Mouse (Mus musculus) midbrain, embryonic 16.5 days (tissue): ENCODE data around the gene Smcr8. TPM values are rescaled to one million over a fixed set of nuclear protein-coding genes. Genes with fewer than 3 reads are reported as not detected.

Source experiments
- ATAC-seq: fragments of 200-750 bp; cut with Nextera tagmentation; 2 replicates; pipeline ENCODE4 v1.8.0; 2017; ENCODE audit warnings: moderate TSS enrichment
- H3K27ac ChIP-seq: fragments of 300-500 bp; sonication (generic); 2 replicates; pipeline ENCODE4 v1.5.1; 2014; ENCODE audit warnings: mild to moderate bottlenecking, low read length, mixed read lengths
- H3K27me3 ChIP-seq: fragments of 300-500 bp; sonication (generic); 2 replicates; pipeline ENCODE4 v1.6.1; 2014; ENCODE audit warnings: low read depth, low read length, mixed read lengths; ENCODE audit not compliant: control insufficient read depth, insufficient read depth
- H3K36me3 ChIP-seq: fragments of 300-500 bp; sonication (generic); 2 replicates; pipeline ENCODE4 v1.6.1; 2014; ENCODE audit warnings: mild to moderate bottlenecking, low read length, moderate library complexity, mixed read lengths; ENCODE audit not compliant: control insufficient read depth, insufficient read depth
- H3K4me1 ChIP-seq: fragments of 300-500 bp; sonication (generic); 2 replicates; pipeline ENCODE4 v1.6.1; 2014; ENCODE audit warnings: mild to moderate bottlenecking, low read length, mixed read lengths; ENCODE audit not compliant: control insufficient read depth, insufficient read depth
- H3K4me2 ChIP-seq: fragments of 300-500 bp; sonication (generic); 2 replicates; pipeline ENCODE4 v1.6.1; 2014; ENCODE audit warnings: mild to moderate bottlenecking, low read length, mixed read lengths
- H3K4me3 ChIP-seq: fragments of 300-500 bp; sonication (generic); 2 replicates; pipeline ENCODE4 v1.5.1; 2014; ENCODE audit warnings: low read depth, mild to moderate bottlenecking, low read length, moderate library complexity, mixed read lengths
- H3K9ac ChIP-seq: fragments of 300-500 bp; sonication (generic); 2 replicates; pipeline ENCODE4 v1.6.1; 2014; ENCODE audit warnings: low read depth, low read length, mixed read lengths
- H3K9me3 ChIP-seq: fragments of 300-500 bp; sonication (generic); replicated peaks from 2 replicates; pipeline ENCODE4 v1.6.1; 2014; ENCODE audit warnings: mild to moderate bottlenecking, low read length, mixed read lengths; ENCODE audit not compliant: control insufficient read depth, poor library complexity, severe bottlenecking
- WGBS: fragments of 180-500 bp; shearing (Covaris S2); extraction: QIAGEN DNeasy Blood & Tissue Kit; methylation state at CpG from one replicate; pipeline ENCODE4 v1.1.7; 2014; 5-methylcytosine and 5-hydroxymethylcytosine counted together
- polyA plus RNA-seq: library from polyadenylated mRNA; unstranded; fragments of >200 nt; fragmentation: Nextera tagmentation; extraction: Ambion mirVana; gene quantifications from 2 replicates; pipeline ENCODE4 v1.2.1, GENCODE M21; 2015

The Smcr8 gene
- polyA plus RNA-seq, 1 experiment from 2014 or later = 6.0 TPM

DNA sequence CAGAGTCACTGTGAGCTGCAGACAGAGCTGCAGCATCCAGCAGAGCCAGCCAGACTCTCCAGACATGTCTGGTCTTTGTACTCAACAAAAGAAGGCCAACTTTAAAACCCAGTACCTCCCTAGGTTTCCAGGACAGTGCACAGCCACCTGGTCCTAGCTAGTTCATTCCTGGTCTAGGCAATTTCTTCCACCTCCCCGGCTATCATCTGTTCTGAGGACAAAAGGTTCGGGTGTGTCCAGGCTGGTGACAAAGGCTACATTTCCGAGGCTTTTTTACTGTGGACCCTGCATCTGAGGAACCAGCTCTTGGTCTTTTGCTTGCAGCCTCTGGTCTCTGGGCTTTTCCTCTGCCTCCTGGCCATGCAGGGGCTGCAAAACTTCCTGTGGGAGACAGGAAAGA lies 37.0 kb upstream of the Smcr8 start:
- Histone ChIP-seq H3K4me2 (no peak overlapping the region), H3K9ac (no peak overlapping the region), H3K36me3 (peaks cover 29% of the 10 kb centered on the region), H3K27ac (no peak overlapping the region), H3K4me1 (no peaks in the 10 kb centered on the region), H3K9me3 (no peaks in the 10 kb centered on the region), H3K4me3 (no peak overlapping the region), H3K27me3 (no peaks in the 10 kb centered on the region)
- ATAC-seq = no peak
- 86% methylated on average over 3 of the region's 3 CpGs for WGBS

- WGBS = 97% methylated on average over 7 of the region's 7 CpGs
- Histone ChIP-seq H3K4me1 (no peaks in the 10 kb centered on the region), H3K27me3 (no peaks in the 10 kb centered on the region), H3K36me3 (peaks cover 29% of the 10 kb centered on the region), H3K9me3 (no peaks in the 10 kb centered on the region), H3K4me3 (no peak overlapping the region), H3K27ac (no peak overlapping the region), H3K4me2 (no peak overlapping the region), H3K9ac (no peak overlapping the region)
- ATAC-seq = no peak
Observed at GRCm38 (mm10) chr11:60755570-60755969, 21.8 kb upstream of the Smcr8 start.

GRCm38 (mm10) chr11:60761681-60762080 lies 15.6 kb upstream of the Smcr8 start:
- H3K9ac ChIP-seq = no peak overlapping the region
- peaks cover 10% of the 10 kb centered on the region for H3K36me3 ChIP-seq
- H3K4me2 ChIP-seq = no peak overlapping the region
- H3K27me3 ChIP-seq = no peaks in the 10 kb centered on the region
- H3K27ac ChIP-seq = no peak overlapping the region
- ATAC-seq = no peak
- H3K4me1 ChIP-seq = no peaks in the 10 kb centered on the region
- H3K4me3 ChIP-seq = no peak overlapping the region
- H3K9me3 ChIP-seq = no peaks in the 10 kb centered on the region
- 88% methylated on average over 3 of the region's 3 CpGs for WGBS

GRCm38 (mm10) chr11:60766969-60767368 lies 10.4 kb upstream of the Smcr8 start:
- Histone ChIP-seq H3K9me3 (no peaks in the 10 kb centered on the region), H3K27ac (no peak overlapping the region), H3K36me3 (peaks cover under 1% of the 10 kb centered on the region; the same call in 1 of the 2 replicates), H3K4me2 (no peak overlapping the region), H3K27me3 (no peaks in the 10 kb centered on the region), H3K9ac (no peak overlapping the region), H3K4me3 (no peak overlapping the region), H3K4me1 (no peaks in the 10 kb centered on the region)
- 86% methylated on average over 4 of the region's 4 CpGs for WGBS
- ATAC-seq = no peak

DNA sequence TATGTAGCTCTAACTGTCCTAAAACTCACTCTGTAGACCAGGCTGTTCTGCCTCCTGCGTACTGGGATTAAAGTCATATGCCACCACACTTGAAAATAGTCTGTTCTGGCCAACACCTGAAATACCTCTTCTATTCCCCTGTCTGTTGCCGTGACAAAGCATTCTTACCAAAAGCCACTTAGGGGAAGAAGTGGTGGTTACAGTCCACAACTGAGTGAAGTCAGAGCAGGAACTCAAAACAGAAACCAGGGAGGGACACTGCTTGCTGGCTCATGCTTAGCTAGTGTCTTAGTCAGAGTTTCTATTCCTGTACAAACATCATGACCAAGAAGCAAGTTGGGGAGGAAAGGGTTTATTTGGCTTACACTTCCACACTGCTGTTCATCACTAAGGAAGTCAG lies 8.0 kb upstream of the Smcr8 start:
- Histone ChIP-seq H3K4me2 (no peak overlapping the region), H3K9ac (no peak overlapping the region), H3K4me3 (no peak overlapping the region), H3K36me3 (no peaks in the 10 kb centered on the region), H3K9me3 (no peaks in the 10 kb centered on the region), H3K27me3 (no peaks in the 10 kb centered on the region), H3K27ac (no peak overlapping the region), H3K4me1 (0 out of 2 replicates have a peak, but pooled peaks cover 1% of the 10 kb centered on the region)
- WGBS = 91% methylated on average over 2 of the region's 2 CpGs
- no peak for ATAC-seq

GRCm38 (mm10) chr11:60770776-60771175 lies 6.5 kb upstream of the Smcr8 start:
- ATAC-seq = no peak
- 83% methylated on average over 3 of the region's 3 CpGs for whole genome bisulfite sequencing

GRCm38 (mm10) chr11:60772161-60772560 lies 5.2 kb upstream of the Smcr8 start:
- H3K27me3 ChIP-seq = no peaks in the 10 kb centered on the region
- H3K9me3 ChIP-seq = no peaks in the 10 kb centered on the region
- H3K36me3 ChIP-seq = no peaks in the 10 kb centered on the region
- H3K9ac ChIP-seq = no peak overlapping the region
- ATAC-seq = no peak
- WGBS = 85% methylated on average over 4 of the region's 4 CpGs
- H3K4me2 ChIP-seq = no peak overlapping the region
- H3K4me3 ChIP-seq = no peak overlapping the region
- H3K27ac ChIP-seq = no peak overlapping the region
- peaks cover 21% of the 10 kb centered on the region for H3K4me1 ChIP-seq

More at GRCm38 (mm10) chr11:60770776-60771175, 6.5 kb upstream of the Smcr8 start:
- Histone ChIP-seq H3K27me3 (no peaks in the 10 kb centered on the region), H3K9ac (no peak overlapping the region), H3K4me3 (no peak overlapping the region), H3K36me3 (no peaks in the 10 kb centered on the region), H3K4me1 (peaks cover 13% of the 10 kb centered on the region), H3K27ac (no peak overlapping the region), H3K9me3 (no peaks in the 10 kb centered on the region), H3K4me2 (no peak overlapping the region)

- H3K4me3 ChIP-seq = no peak overlapping the region
- 86% methylated on average over 3 of the region's 3 CpGs for WGBS
- peaks cover 36% of the 10 kb centered on the region for H3K4me1 ChIP-seq
- no peak for ATAC-seq
- no peaks in the 10 kb centered on the region for H3K36me3 ChIP-seq
- no peaks in the 10 kb centered on the region for H3K9me3 ChIP-seq
- H3K4me2 ChIP-seq = no peak overlapping the region
- H3K9ac ChIP-seq = no peak overlapping the region
- no peaks in the 10 kb centered on the region for H3K27me3 ChIP-seq
- no peak overlapping the region for H3K27ac ChIP-seq
Observed at GRCm38 (mm10) chr11:60774158-60774689, 3.1 kb upstream of the Smcr8 start.

GRCm38 (mm10) chr11:60774841-60775240 lies 2.5 kb upstream of the Smcr8 start:
- H3K4me3 ChIP-seq = no peak overlapping the region
- H3K27me3 ChIP-seq = no peaks in the 10 kb centered on the region
- H3K4me2 ChIP-seq = no peak overlapping the region
- ATAC-seq = no peak
- no peak overlapping the region for H3K9ac ChIP-seq
- H3K4me1 ChIP-seq = peaks cover 42% of the 10 kb centered on the region
- no peaks in the 10 kb centered on the region for H3K36me3 ChIP-seq
- H3K27ac ChIP-seq = no peak overlapping the region
- WGBS = 79% methylated on average over 1 of the region's 1 CpGs
- H3K9me3 ChIP-seq = no peaks in the 10 kb centered on the region
